In genomic region chr15:18744266-18744665, GRCm38 (mm10) we compare ENCODE assay signal across 7 mouse cellular contexts.
"Had no signal": no experiment of that assay in that cellular context is flagged by ENCODE, and none has a peak within 500 bp of the region (broad histone marks: within the 10 kb centered on the region; RNA-seq: fewer than 3 reads in every experiment).

No protein-coding gene starts in this region.

- DNase-seq: kidney, adult 2 months; kidney, postnatal 14 days; lung, embryonic 14.5 days; lung, postnatal 14 days; retina, postnatal 1 day; right cerebral cortex, postnatal 25 days; thymus, postnatal 4 days had no signal
